Mouse (Mus musculus) heart, postnatal 0 days (tissue): ENCODE results near the gene Col5a1. TPM values are rescaled to one million over a fixed set of nuclear protein-coding genes. Genes with fewer than 3 reads are reported as not detected.

ENCODE experiments used
- ATAC-seq: fragments of 200-750 bp; cut with Nextera tagmentation; 2 replicates; pipeline ENCODE4 v1.8.0; 2017; ENCODE audit warnings: low read depth, moderate number of reproducible peaks, moderate library complexity; ENCODE audit not compliant: insufficient read depth
- DNase-seq: peaks from one replicate; pipeline ENCODE4 v3.0.0-alpha.2; 2016; ENCODE audit warnings: low spot score
- H3K27ac ChIP-seq: fragments of 300-500 bp; sonication (generic); 2 replicates; pipeline ENCODE4 v1.5.1; 2014; ENCODE audit warnings: low read depth, mild to moderate bottlenecking
- H3K27me3 ChIP-seq: fragments of 300-500 bp; sonication (generic); 2 replicates; pipeline ENCODE4 v1.6.1; 2014; ENCODE audit warnings: low read length, mixed read lengths; ENCODE audit not compliant: control insufficient read depth, insufficient read depth
- H3K36me3 ChIP-seq: fragments of 300-500 bp; sonication (generic); replicated peaks from 2 replicates; pipeline ENCODE4 v1.6.1; 2014; ENCODE audit warnings: low read length, mixed read lengths; ENCODE audit not compliant: control insufficient read depth, insufficient read depth
- H3K4me1 ChIP-seq: fragments of 300-500 bp; sonication (generic); 2 replicates; pipeline ENCODE4 v1.6.1; 2014; ENCODE audit warnings: antibody characterized with exemption; ENCODE audit not compliant: control insufficient read depth, insufficient read depth
- H3K4me2 ChIP-seq: fragments of 300-500 bp; sonication (generic); 2 replicates; pipeline ENCODE4 v1.6.1; 2014; ENCODE audit warnings: low read depth, mild to moderate bottlenecking, low read length, moderate library complexity
- H3K4me3 ChIP-seq: fragments of 300-500 bp; sonication (generic); 2 replicates; pipeline ENCODE4 v1.5.1; 2014; ENCODE audit warnings: low read depth, low read length
- H3K9ac ChIP-seq: fragments of 300-500 bp; sonication (generic); replicated peaks from 2 replicates; pipeline ENCODE4 v1.6.1; 2014; ENCODE audit warnings: low read depth, low read length, mixed read lengths
- H3K9me3 ChIP-seq: fragments of 300-500 bp; sonication (generic); replicated peaks from 2 replicates; pipeline ENCODE4 v1.6.1; 2016; ENCODE audit warnings: low read length; ENCODE audit not compliant: control insufficient read depth
- CTCF ChIP-seq: IDR thresholded peaks from 2 replicates; pipeline ENCODE4 v1.5.1; 2016; ENCODE audit warnings: antibody characterized with exemption, control low read depth, low read depth
- EP300 ChIP-seq: IDR thresholded peaks from 2 replicates; pipeline ENCODE4 v1.6.1; 2016; ENCODE audit warnings: antibody characterized with exemption, low read depth
- WGBS: fragments of 180-500 bp; shearing (Covaris S2); extraction: QIAGEN DNeasy Blood & Tissue Kit; methylation state at CpG from one replicate; pipeline ENCODE4 v1.1.7; 2014; 5-methylcytosine and 5-hydroxymethylcytosine counted together
- polyA plus RNA-seq: library from polyadenylated mRNA; unstranded; fragments of >200 nt; fragmentation: Nextera tagmentation; extraction: Ambion mirVana; gene quantifications from 2 replicates; pipeline ENCODE4 v1.2.1, GENCODE M21; 2015
- total RNA-seq: library from RNA; depleted of rRNA; stranded (reverse); fragments of >200 nt; gene quantifications from 2 replicates; pipeline ENCODE4 v1.2.3, GENCODE M21; 2014; ENCODE audit warnings: low replicate concordance

The Col5a1 gene
- total and polyA plus RNA-seq, 2 experiments from 2014 or later: 41.9 to 129 TPM

DNA sequence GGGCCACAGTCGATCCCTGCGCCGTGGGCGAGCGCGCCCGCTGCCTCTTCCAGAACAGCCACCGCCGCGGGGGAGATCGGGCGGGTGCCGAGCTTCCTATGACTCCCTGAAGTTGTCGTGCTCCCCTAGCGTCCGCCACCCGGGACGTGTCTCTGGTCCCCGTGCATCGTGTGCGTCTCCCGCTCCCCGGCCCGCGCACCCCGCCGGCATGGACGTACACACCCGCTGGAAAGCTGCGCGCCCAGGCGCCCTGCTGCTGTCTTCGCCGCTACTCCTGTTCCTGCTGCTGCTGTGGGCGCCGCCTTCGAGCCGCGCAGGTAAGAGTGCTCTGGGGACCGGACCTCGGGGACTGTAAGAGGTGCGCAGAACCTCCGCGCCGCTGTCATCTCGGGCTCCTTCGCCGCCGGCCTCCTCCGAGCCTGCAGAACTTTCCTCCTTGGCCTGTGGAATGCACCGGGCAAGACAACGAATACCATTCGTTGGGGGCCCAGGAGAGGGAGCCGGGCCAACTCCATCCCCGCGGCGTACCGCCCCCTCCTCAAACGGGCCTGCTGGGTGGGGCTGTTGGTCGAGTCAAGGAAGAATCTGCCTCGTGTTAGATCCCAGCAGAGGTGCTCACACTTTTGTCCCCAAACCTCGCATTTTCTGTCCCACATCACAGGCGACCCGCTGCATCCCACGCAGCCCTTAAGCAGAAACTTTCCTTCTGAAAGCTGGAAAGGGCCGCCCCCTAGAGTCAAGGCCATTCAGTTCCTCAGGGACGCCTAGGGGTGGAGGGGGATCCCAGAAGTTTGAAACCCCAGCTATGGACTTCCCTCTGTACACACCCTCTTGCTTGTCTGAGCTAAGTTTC lies 609 bp downstream of the Col5a1 start:
- TF ChIP-seq CTCF (peak; percentile 58), EP300 (no peak)
- WGBS: under 1% methylated on average over 55 of the region's 67 CpGs
- Histone ChIP-seq H3K27me3 (peaks cover 25% of the 10 kb centered on the region), H3K4me2 (peak overlapping the region; percentile 78), H3K9me3 (no peaks in the 10 kb centered on the region), H3K9ac (peak overlapping the region; percentile 70), H3K4me1 (no peaks in the 10 kb centered on the region), H3K27ac (peak overlapping the region; percentile 80), H3K4me3 (peak overlapping the region; percentile 65), H3K36me3 (no peaks in the 10 kb centered on the region)
- DNase-seq (peak; percentile 64), ATAC-seq (peak; percentile 16)

DNA sequence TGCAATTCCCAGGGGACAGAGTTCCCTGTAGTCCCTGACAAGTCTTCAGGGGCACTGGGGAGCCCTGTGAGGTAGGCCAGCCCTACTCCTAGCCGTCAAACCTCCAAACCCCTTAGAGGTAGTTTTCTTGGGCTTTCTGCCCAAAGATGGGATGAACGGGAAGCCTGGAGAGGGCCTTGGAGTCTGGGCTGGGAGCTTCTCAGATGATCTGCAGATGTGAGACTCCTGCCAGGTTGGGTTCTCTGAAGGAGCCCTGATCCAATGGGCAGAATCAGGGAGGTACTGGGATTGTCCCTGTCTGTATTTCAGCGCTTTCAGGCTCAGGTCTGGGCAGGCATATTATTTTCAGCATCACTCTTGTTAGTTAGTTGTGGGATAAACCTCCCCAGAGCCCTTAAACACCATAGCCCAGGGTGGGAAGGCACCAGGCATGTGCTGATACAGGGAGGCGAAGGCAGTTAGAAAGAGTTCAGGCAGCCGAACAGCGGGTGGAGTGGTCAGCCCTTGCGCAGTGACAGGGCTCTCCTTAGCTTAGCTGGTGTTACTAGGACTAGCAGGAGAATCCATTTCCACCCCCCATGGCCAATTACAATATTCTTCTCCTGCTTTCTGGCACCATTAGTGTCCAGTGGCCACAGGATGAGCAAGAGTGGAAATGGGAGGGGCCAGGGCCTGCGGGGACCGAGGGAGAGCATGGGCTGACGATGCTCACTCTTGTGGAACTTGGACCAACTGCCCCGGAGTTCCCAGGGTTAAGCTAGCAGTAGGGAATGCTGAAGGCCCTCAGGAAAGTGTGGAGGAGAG lies 1.4 kb downstream of the Col5a1 start:
- H3K4me1 ChIP-seq: no peaks in the 10 kb centered on the region
- DNase-seq (no peak), ATAC-seq (no peak)
- TF ChIP-seq CTCF: no peak
- peak overlapping the region; percentile 70 for H3K9ac ChIP-seq
- WGBS: 29% methylated on average over 11 of the region's 11 CpGs
- no peaks in the 10 kb centered on the region for H3K9me3 ChIP-seq
- H3K27me3 ChIP-seq: peaks cover 25% of the 10 kb centered on the region
- H3K4me2 ChIP-seq: peak overlapping the region; percentile 78
- H3K4me3 ChIP-seq: peak overlapping the region; percentile 65
- H3K27ac ChIP-seq: peak overlapping the region; percentile 80
- H3K36me3 ChIP-seq: no peaks in the 10 kb centered on the region

DNA sequence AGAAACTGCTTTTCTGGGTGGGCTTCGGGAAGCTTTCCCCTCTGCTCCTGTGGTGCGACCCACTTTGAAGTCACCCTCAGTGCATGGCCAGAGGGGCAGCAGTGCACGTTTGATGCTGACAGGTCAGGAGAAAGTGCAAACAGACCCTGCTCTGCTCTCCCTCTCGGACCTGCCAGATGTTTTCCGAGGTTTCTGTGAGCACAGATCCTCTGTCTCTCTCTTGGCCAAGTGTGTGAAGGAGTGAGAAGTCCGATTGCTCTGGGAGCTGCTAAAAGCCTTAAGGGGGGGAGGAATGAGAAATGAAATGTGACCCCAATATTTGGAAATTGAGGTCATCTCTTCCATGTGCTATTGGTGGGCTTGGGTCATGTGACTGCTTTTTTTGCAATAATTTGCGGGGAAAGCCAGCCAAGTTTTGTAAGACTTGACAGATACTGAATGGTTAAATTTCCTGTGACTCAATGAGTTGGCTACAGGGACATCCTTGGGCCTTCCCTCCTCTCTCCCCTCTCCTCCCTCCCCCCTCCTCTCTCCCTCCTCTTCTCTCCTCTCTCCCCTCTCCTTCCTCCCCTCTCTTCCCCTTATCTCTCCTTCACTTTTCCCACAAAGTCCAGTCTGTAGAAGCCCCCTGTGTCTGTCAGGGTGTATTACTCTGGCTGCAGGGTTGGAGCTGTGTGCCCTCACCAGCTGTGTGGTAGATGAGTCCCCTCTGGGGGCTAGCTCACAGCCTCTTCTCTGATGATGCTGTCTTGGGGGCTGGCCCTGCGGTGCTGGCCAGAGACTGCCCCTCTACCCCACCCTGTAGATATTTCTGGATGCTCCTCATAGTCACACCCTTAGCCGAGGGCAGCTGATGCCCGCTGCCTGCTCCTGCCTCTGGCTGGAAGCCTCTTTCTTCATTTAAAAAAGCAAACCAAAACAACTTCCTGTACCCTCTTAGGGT lies 2.6 kb downstream of the Col5a1 start:
- Histone ChIP-seq H3K27ac (peak overlapping the region; percentile 80), H3K4me1 (no peaks in the 10 kb centered on the region), H3K27me3 (peaks cover 19% of the 10 kb centered on the region), H3K9ac (peak overlapping the region; percentile 70), H3K36me3 (no peaks in the 10 kb centered on the region), H3K4me3 (peak overlapping the region; percentile 65), H3K9me3 (no peaks in the 10 kb centered on the region), H3K4me2 (peak overlapping the region; percentile 78)
- DNase-seq (peak; percentile 43), ATAC-seq (peak; percentile 3; the same call in 1 of the 2 replicates)
- TF ChIP-seq CTCF (no peak), EP300 (no peak)
- 24% methylated on average over 10 of the region's 10 CpGs for WGBS

DNA sequence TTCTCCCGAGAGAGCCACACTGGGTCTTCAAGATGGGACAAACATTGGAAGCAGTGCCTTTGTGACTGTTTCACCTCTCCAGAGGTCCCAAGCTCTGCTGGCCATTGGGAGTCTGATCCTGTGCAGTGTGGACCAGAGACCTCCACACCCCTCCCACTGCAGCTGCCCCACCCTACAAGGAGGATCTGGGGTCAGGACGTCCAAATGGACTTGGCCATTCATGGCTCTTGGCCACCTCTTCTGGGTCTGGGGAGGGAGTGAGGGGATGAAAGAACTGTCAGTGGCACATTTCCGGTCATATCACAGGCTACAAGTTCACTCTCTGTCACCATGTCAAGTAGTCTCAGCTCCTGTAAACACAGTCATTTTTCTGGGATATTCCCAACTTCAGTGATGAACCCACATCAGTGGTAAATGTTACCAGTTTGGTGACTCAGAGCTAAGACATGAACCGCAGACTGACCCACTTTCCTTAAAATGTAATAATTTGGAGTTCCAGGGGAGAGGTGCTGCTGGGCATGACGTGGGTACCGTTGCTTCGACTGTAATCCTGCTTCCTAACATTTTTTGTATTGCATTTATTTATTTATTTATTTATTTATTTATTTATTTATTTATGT lies 5.8 kb downstream of the Col5a1 start:
- H3K4me1 ChIP-seq: no peaks in the 10 kb centered on the region
- TF ChIP-seq EP300 (no peak), CTCF (no peak)
- no peak overlapping the region for H3K4me2 ChIP-seq
- no peaks in the 10 kb centered on the region for H3K9me3 ChIP-seq
- peaks cover 11% of the 10 kb centered on the region for H3K27me3 ChIP-seq
- no peak overlapping the region for H3K27ac ChIP-seq
- no peak for ATAC-seq
- H3K36me3 ChIP-seq: no peaks in the 10 kb centered on the region
- DNase-seq: no peak
- no peak overlapping the region for H3K4me3 ChIP-seq
- H3K9ac ChIP-seq: no peak overlapping the region
- WGBS: 79% methylated on average over 7 of the region's 7 CpGs
